Mouse (Mus musculus) megakaryocyte-erythroid progenitor cell, adult 5-6 weeks (primary cell): Measurements from ENCODE around the gene Psmc6. TPM values are rescaled to one million over a fixed set of nuclear protein-coding genes. Genes with fewer than 3 reads are reported as not detected.

Experiments
- ATAC-seq: replicated peaks from 2 replicates; pipeline ENCODE4 v1.8.0; 2016; ENCODE audit warnings: mild to moderate bottlenecking, inconsistent platforms; ENCODE audit not compliant: severe bottlenecking, poor library complexity, low FRiP score, low TSS enrichment
- total RNA-seq, 2 experiments: library from RNA; stranded (forward) in 1 of 2; stranded (reverse) in 1 of 2; fragments of 200-1000, 215-1000 nt in 1 of 2; fragments of >200 nt in 1 of 2; fragmentation: Nextera tagmentation in 1 of 2; gene quantifications; 2 replicates each; pipeline ENCODE4 v1.2.3; 2014 to 2017

The Psmc6 gene
- total RNA-seq, 2 experiments from 2014 or later: 178 to 234 TPM

DNA sequence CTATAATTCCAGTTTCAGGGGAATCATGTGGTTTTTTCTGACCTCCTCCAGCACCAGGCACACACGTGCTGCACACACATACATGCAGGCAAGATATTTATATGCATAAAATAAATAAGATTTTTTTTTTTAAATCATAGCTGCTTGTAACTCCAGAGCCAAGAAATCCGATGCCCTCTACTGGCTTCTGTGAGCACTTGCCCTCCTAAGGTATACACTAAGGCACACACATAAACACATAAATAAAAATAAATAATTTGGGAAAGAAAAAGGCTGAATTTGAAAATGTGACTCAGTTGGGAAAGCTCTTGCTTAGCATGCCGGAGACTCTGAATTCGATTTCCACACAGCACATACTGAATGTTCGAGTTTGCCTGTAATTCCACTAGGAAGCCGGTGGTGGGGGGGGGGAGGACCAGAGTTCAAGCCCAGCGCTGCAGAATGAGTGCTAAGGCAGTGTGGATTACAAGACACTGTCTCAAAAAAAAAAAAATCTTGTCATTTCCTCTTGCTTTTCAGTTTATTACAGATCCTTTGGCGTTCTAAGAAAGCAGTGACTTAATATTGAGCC lies 485 bp upstream of the Psmc6 start:
- peak; percentile 51 for ATAC-seq

DNA sequence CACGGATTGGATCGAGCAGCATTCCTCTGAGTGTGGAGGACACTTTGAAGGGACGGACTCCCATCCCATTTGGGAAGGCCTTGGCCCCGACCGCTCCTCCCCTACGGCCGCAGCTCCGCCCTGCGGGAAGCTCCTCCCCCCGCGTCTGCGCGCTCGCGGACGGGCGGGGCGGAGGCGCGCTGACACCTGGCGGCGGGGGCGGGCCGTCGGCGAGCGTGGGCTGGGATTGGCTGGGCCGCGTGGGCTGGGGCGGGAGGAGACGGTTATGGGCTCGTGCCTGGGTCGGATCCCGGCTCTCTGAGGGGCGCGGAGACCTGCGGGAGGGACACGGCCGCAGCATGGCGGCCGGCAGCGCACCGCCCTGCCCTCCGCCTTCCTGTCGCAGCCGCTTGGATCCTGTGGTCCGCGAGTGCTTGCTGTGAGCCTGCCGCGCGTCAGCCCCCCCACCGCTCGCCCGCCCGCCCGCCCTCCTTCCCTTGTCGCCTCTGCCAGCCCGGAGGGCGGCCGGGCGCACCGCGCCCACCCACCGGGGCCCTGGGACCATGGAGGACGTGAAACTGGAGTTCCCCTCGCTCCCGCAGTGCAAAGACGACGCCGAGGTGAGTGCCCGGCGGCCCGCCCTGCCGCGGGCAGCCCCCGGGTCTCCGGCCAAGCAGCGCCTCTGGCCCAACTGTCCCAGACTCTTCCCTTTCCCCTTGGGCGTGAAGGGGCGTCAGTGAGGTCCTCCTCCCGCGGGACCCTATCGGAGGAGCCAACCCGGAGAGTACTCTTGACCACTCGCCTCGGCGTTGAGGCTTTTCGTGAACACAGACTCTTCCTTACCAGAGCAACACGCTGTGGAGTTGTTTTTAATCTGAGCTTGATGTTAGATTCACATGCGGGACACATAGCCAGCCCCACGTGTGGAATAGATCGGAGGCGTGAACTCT lies 21.6 kb downstream of the Psmc6 start, which contains the start of gene Styx:
TSS of gene Styx (plus strand) at position 163 of the 929 bp plus-strand sequence.
- ATAC-seq: peak; percentile 99

DNA sequence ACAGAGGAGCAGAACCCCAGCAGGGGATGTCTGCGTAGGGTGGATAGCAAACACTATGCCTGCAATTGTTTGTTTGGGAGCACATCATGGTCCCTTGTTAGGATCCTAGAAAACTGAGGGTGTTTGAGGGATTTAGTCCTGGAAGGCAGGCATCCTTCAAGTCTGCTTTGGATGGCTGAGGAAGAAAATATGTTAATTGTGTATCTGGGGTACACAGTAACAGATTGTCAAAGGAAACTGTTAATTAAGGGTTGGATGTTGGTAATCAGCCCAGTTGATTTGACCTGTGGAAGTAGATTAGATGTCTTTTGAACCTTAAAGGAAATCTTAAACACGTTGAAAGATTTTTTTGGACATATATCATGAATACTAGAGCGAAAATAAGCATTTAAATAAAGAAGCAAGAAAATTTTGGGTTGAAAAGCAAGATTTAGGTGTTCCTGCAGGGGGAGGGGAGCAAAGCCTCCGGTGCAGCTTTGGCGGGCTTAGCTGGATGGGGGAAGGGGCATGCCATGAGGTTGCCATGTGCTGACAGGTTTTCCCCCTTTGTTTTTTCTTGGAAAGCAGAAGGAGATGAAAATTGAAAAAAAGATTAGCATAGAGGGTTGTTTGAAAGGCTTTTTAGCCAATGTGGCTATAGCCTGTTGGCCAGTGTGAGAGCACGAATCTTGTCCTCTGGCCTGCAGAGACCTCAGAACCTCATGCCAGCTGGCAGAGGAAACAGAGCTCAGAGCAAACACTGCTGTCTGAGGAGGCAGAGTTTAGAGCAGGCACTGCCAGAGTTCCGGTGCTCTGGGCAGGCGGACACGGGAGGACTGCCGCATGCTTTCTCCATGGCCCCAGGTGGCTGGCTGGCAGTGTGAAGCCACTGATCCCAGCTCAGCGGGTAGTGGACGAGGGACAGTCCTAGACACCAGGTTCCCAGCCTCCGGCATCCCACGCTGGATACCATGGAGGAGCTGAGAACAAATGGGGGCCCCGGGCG lies 34.9 kb downstream of the Psmc6 start:
- ATAC-seq: no peak

- ATAC-seq: no peak
Observed at GRCm38 (mm10) chr14:45365196-45365587, 35.6 kb downstream of the Psmc6 start.

- ATAC-seq: no peak
Observed at GRCm38 (mm10) chr14:45378771-45379170, 49.2 kb downstream of the Psmc6 start.

DNA sequence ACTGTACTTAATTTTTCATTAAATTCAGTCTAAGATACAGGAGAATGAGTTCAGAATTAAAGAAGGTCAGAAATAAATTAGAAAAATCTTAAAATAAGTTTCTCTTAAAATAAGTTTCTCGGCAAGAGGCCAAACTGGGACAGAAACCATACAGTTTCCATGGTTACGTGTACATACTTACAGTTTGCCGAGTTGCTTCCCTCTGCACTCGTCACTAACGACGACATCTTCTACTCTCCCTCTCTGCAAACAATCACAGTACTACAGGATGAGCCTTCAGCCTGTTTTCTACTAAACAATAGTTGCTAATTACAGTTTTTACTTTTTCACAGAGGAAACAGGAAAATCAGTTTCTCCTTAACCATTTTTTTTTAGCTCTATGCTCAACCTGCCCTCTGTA lies 51.2 kb downstream of the Psmc6 start:
- ATAC-seq: no peak

- no peak for ATAC-seq
Observed at GRCm38 (mm10) chr14:45382912-45383311, 53.3 kb downstream of the Psmc6 start.

DNA sequence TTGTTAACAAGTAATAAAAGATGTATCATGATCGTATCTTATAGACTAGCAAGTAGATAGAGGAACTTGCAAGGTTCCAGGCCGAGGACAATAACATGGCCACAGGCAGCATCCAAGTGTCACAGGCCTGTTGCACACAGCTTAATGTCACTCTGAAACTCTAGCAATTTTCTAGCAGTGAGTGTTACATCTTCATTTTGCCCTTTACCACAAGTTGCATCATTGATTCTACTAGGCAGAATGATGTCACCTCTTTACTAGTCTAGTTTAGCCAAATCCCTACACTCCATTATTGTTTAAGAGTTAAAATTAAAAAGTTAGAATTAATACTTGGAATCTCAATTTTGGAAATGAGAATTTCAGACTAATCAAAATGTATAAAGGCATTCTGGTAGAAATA lies 56.0 kb downstream of the Psmc6 start:
- ATAC-seq: no peak

- ATAC-seq: peak; percentile 49
Observed at GRCm38 (mm10) chr14:45387480-45387879, 57.9 kb downstream of the Psmc6 start.

- ATAC-seq: peak; percentile 86
Observed at GRCm38 (mm10) chr14:45388345-45389181, 59.0 kb downstream of the Psmc6 start.

DNA sequence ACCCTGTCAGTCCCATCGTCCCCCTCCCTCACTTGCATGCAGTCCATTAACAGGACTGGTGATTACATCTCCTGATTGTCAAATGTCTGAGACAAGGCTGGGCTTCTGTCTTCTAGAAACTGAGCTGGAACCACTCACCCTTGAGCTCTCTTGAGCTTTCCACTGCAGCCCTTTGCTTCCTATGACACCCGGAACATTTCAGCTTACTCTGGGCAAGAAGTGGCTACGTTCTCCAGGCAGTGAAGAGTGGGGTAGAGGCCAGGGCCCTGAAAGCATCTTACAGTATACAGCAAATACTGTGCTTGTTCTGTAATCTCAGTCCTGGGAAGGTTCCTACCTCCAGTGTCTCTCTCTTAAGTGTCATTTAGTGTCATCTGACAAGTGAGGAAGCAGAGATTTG lies 59.6 kb downstream of the Psmc6 start:
- no peak for ATAC-seq

Other genes with a start within 250 kb of the Psmc6 start
- 0.67 and 0.90 TPM in 2 replicates for gene Gpr137c, start 110.1 kb upstream of the Psmc6 start, total RNA-seq (2014; fragmentation: Nextera tagmentation)
- 0.50 and 2.8 TPM in 2 replicates for gene Gpr137c, start 110.1 kb upstream of the Psmc6 start, total RNA-seq (2017)
- 1.4 and 2.4 TPM in 2 replicates for gene Txndc16, start 109.5 kb upstream of the Psmc6 start, total RNA-seq (2014; fragmentation: Nextera tagmentation)
- gene Txndc16, start 109.5 kb upstream of the Psmc6 start, total RNA-seq (2017): 3.4 and 4.0 TPM in 2 replicates
- 30.3 and 31.8 TPM in 2 replicates for gene Ero1l, start 11.0 kb upstream of the Psmc6 start, total RNA-seq (2014; fragmentation: Nextera tagmentation)
- 29.7 and 32.3 TPM in 2 replicates for gene Ero1l, start 11.0 kb upstream of the Psmc6 start, total RNA-seq (2017)
- 29.3 and 34.1 TPM in 2 replicates for gene Styx, start 21.3 kb downstream of the Psmc6 start, total RNA-seq (2014; fragmentation: Nextera tagmentation)
- gene Styx, start 21.3 kb downstream of the Psmc6 start, total RNA-seq (2017): 24.5 and 48.4 TPM in 2 replicates
- gene Gnpnat1, start 75.1 kb downstream of the Psmc6 start, total RNA-seq (2014; fragmentation: Nextera tagmentation): 11.8 and 21.3 TPM in 2 replicates
- 14.5 and 23.6 TPM in 2 replicates for gene Gnpnat1, start 75.1 kb downstream of the Psmc6 start, total RNA-seq (2017)
- not detected in 2 replicates for gene Fermt2, start 200.3 kb downstream of the Psmc6 start, total RNA-seq (2014; fragmentation: Nextera tagmentation)
- not detected in 2 replicates for gene Fermt2, start 200.3 kb downstream of the Psmc6 start, total RNA-seq (2017)